Mouse (Mus musculus): Measurements from ENCODE around the gene Hist1h2ac.
A peak's percentile ranks its signal among the peaks of the same experiment; 100 is the strongest.

- TF ChIP-seq CTCF (IDR thresholded peaks at IDR 0.05; ENCODE audit: low read depth) (peak; percentile 93), EP300 (optimal IDR thresholded peaks at IDR 0.05) (no peak)
Observed at GRCm38 (mm10) chr13:23700786-23701520, 17.2 kb upstream of the Hist1h2ac start.

Data from stomach, postnatal 0 days (tissue).